8 mouse cellular contexts compared by ENCODE assay signal in genomic region chr3:138742566-138742930, GRCm38 (mm10). TPM values are rescaled to one million over a fixed set of nuclear protein-coding genes. Genes with fewer than 3 reads are reported as not detected.
A peak's percentile ranks its signal among the peaks of the same experiment; 100 is the strongest.
DNase-seq lines count a peak whose midpoint lies in the region; ATAC-seq and TF ChIP-seq lines count a peak whose summit lies in the region.

No protein-coding gene starts in this region.

- peak overlapping the region; percentile 66 for H3K27ac ChIP-seq in embryonic facial prominence, embryonic 13.5 days
- peak overlapping the region; percentile 94 for H3K27ac ChIP-seq in hindbrain, embryonic 12.5 days
- no peak overlapping the region; the same call in 1 of the 2 replicates for H3K27ac ChIP-seq in liver, embryonic 16.5 days (ENCODE audit: low read length)

- peak overlapping the region; percentile 78 for H3K4me2 ChIP-seq in embryonic facial prominence, embryonic 13.5 days
- peak overlapping the region; percentile 61 for H3K4me2 ChIP-seq in hindbrain, embryonic 12.5 days (replicated peaks)
- peak overlapping the region; percentile 91 for H3K4me2 ChIP-seq in liver, embryonic 16.5 days (ENCODE audit: low read depth, low read length)

- ATAC-seq in embryonic facial prominence, embryonic 13.5 days (ENCODE audit: insufficient number of reproducible peaks, insufficient read depth, low FRiP score, low TSS enrichment, low read depth), result no peak
- ATAC-seq in hindbrain, embryonic 12.5 days (ENCODE audit: low FRiP score), result peak; percentile 24
- no peak for ATAC-seq in liver, embryonic 16.5 days (ENCODE audit: low read depth)
- peak; percentile 28; the same call in 1 of the 2 replicates for ATAC-seq in neutrophil, adult 5-6 weeks (ENCODE audit: extremely low read depth, insufficient number of reproducible peaks, low FRiP score, poor library complexity, severe bottlenecking)

- no peaks in the 10 kb centered on the region for H3K36me3 ChIP-seq in E14TG2a.4 (ENCODE audit: insufficient read depth, low read length)
- H3K36me3 ChIP-seq in embryonic facial prominence, embryonic 13.5 days, result no peaks in the 10 kb centered on the region
- no peaks in the 10 kb centered on the region for H3K36me3 ChIP-seq in hindbrain, embryonic 12.5 days
- H3K36me3 ChIP-seq in liver, embryonic 16.5 days (ENCODE audit: control insufficient read depth, insufficient read depth), result no peaks in the 10 kb centered on the region

- peak; percentile 39 for DNase-seq in embryo, embryonic 10 days (ENCODE audit: low spot score)
- DNase-seq in embryo, embryonic 10.5 days (ENCODE audit: low spot score), result no peak
- no peak for DNase-seq in urinary bladder, postnatal 25 days (ENCODE audit: low spot score)

- peaks cover 31% of the 10 kb centered on the region for H3K27me3 ChIP-seq in E14TG2a.4 (ENCODE audit: insufficient read depth, low read length)
- peaks cover 13% of the 10 kb centered on the region for H3K27me3 ChIP-seq in embryonic facial prominence, embryonic 13.5 days
- 0 out of 2 replicates have a peak, but pooled peaks cover 4% of the 10 kb centered on the region for H3K27me3 ChIP-seq in hindbrain, embryonic 12.5 days
- H3K27me3 ChIP-seq in liver, embryonic 16.5 days (ENCODE audit: control insufficient read depth, insufficient read depth, low read depth, low read length), result peaks cover 42% of the 10 kb centered on the region

- peak overlapping the region; percentile 89 for H3K4me3 ChIP-seq in E14TG2a.4 (replicated peaks; ENCODE audit: low read length)
- peak overlapping the region; percentile 66 for H3K4me3 ChIP-seq in embryonic facial prominence, embryonic 13.5 days
- peak overlapping the region; percentile 81 for H3K4me3 ChIP-seq in hindbrain, embryonic 12.5 days
- H3K4me3 ChIP-seq in liver, embryonic 16.5 days (ENCODE audit: low read depth, low read length), result peak overlapping the region; percentile 71

- peak overlapping the region; percentile 83 for H3K9ac ChIP-seq in embryonic facial prominence, embryonic 13.5 days
- peak overlapping the region; percentile 92 for H3K9ac ChIP-seq in hindbrain, embryonic 12.5 days
- H3K9ac ChIP-seq in liver, embryonic 16.5 days (ENCODE audit: low read depth, low read length), result peak overlapping the region; percentile 53

- H3K9me3 ChIP-seq in E14TG2a.4 (ENCODE audit: low read length), result peaks cover 5% of the 10 kb centered on the region
- H3K9me3 ChIP-seq in embryonic facial prominence, embryonic 13.5 days, result no peaks in the 10 kb centered on the region
- no peaks in the 10 kb centered on the region for H3K9me3 ChIP-seq in hindbrain, embryonic 12.5 days (replicated peaks)
- H3K9me3 ChIP-seq in liver, embryonic 16.5 days (replicated peaks; ENCODE audit: control insufficient read depth, low read length), result no peaks in the 10 kb centered on the region

- H3K4me1 ChIP-seq in E14TG2a.4 (replicated peaks; ENCODE audit: low read depth, low read length), result peaks cover 43% of the 10 kb centered on the region
- peaks cover 30% of the 10 kb centered on the region for H3K4me1 ChIP-seq in embryonic facial prominence, embryonic 13.5 days
- peaks cover 29% of the 10 kb centered on the region for H3K4me1 ChIP-seq in hindbrain, embryonic 12.5 days
- peaks cover 10% of the 10 kb centered on the region for H3K4me1 ChIP-seq in liver, embryonic 16.5 days (ENCODE audit: control insufficient read depth, low read depth, low read length)

- 1% methylated on average over 23 of the region's 23 CpGs for WGBS in embryonic facial prominence, embryonic 13.5 days
- 0% methylated on average over 23 of the region's 23 CpGs for WGBS in hindbrain, embryonic 12.5 days
- under 1% methylated on average over 23 of the region's 23 CpGs for WGBS in liver, embryonic 16.5 days (ENCODE audit: insufficient replicate concordance)

- TF ChIP-seq CTCF in E14TG2a.4 (conservative IDR thresholded peaks at IDR 0.05; ENCODE audit: low read length), result no peak

RNA-seq across cellular contexts. Expression of gene Tspan5, which starts 0.6 kb away (rescaled TPM):
- 28.0 and 31.2 TPM in 2 replicates for polyA plus RNA-seq in embryonic facial prominence, embryonic 13.5 days (2015; fragmentation: Nextera tagmentation; extraction: Ambion mirVana)
- 74.6 and 77.8 TPM in 2 replicates for polyA plus RNA-seq in hindbrain, embryonic 12.5 days (2016; fragmentation: Nextera tagmentation; extraction: Ambion mirVana)
- polyA plus RNA-seq in liver, embryonic 16.5 days (2015; fragmentation: Nextera tagmentation; extraction: Ambion mirVana), result 2.3 and 2.6 TPM in 2 replicates
- total RNA-seq in neutrophil, adult 5-6 weeks (2017), result 19.9 and 20.4 TPM in 2 replicates

Comparison
In these comparisons a context has a peak if more than half of its experiments do, and no peak if none do; other contexts are left out.
1. ATAC-seq: peak in hindbrain, embryonic 12.5 days (single experiment) and neutrophil, adult 5-6 weeks (single experiment); none in embryonic facial prominence, embryonic 13.5 days (single experiment) and liver, embryonic 16.5 days (single experiment).
2. Peak in every context shown above with its lines, with median percentiles within 50 percentile points of each other: H3K4me3 ChIP-seq, H3K4me2 ChIP-seq and H3K9ac ChIP-seq.